Mouse (Mus musculus) left cerebral cortex, postnatal 10 days (tissue): ENCODE data around the gene Gab2. TPM values are rescaled to one million over a fixed set of nuclear protein-coding genes. Genes with fewer than 3 reads are reported as not detected.
"Not testable (repeated sequence)": the region's sequence is repeated elsewhere in the genome, so short reads cannot be mapped to it uniquely, and the experiment has no call there.

Experiments used
- DNase-seq, 2 experiments: peaks; one replicate each; pipeline ENCODE4 v3.0.0; 2021 to 2022; ENCODE audit warnings: low spot score in 2 of 2, mixed read lengths in 1 of 2; ENCODE audit errors: extremely low spot score in 1 of 2
- intact Hi-C: fragments of 180-260 bp; cut with DNase I; formaldehyde crosslinking; loops from one replicate; pipeline ENCODE4 v1.15.1; 2025
- total RNA-seq, 2 experiments: library from RNA; stranded (reverse); gene quantifications; 2 replicates each; pipeline ENCODE4 v1.2.3; 2021

The Gab2 gene
- total RNA-seq, 2 experiments from 2014 or later, result 21.0 to 23.7 TPM

GRCm38 (mm10) chr7:97211117-97211516 is 129.7 kb downstream of the Gab2 start:
- DNase-seq, result no peak
- intact Hi-C loops, result no loop called here

GRCm38 (mm10) chr7:97223836-97224235 is 142.4 kb downstream of the Gab2 start:
- intact Hi-C loops, result no loop called here
- DNase-seq, result no peak

GRCm38 (mm10) chr7:97245261-97245949 is 164.0 kb downstream of the Gab2 start:
- intact Hi-C loops, result no loop called here
- DNase-seq, result no peak

- intact Hi-C loops, DNase-seq: not testable (repeated sequence)
Measured at GRCm38 (mm10) chr7:97245950-97246578, 164.7 kb downstream of the Gab2 start.

DNA sequence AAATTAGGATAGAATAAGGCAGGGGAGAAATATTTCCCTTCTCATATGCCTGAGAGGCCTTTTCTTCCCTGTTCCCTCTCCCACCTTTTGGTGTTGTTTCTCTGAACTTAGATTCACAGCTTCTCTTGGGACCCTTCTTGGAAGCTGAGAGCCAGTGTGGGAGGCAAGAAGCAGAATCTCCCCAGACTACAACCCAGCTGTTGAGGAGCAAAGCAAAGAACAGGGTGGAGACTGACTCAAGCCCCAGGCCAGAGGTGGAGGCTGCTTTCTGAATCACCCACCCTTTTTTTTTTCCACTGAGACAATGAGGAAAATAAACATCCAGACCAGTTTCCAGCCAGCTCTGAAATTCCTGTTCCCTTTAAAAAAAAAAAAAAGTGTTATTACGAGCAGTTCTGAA is 166.3 kb downstream of the Gab2 start:
- intact Hi-C loops, result no loop called here
- peak in 1 of 2 experiments; percentile 29 for DNase-seq

DNA sequence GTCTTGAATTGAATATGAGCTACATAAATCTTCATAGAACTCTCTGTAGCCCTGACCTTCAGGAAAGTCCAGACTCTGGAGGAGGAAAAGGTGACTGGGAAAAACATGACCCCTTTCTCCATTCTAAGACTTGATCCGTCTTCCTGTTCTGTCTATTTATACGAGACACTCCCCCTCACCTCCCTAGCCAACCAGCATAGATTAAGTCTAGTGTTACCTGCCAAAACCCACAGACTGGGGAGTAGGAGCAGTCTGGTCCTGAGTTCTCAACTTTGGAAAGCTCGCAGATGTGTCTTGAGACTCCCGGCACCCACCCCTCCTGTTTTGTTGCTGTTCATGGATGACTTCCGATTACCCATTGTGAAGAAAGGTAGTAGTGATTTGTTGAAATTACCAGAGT is 166.8 kb downstream of the Gab2 start:
- DNase-seq, result no peak
- intact Hi-C loops, result no loop called here

DNA sequence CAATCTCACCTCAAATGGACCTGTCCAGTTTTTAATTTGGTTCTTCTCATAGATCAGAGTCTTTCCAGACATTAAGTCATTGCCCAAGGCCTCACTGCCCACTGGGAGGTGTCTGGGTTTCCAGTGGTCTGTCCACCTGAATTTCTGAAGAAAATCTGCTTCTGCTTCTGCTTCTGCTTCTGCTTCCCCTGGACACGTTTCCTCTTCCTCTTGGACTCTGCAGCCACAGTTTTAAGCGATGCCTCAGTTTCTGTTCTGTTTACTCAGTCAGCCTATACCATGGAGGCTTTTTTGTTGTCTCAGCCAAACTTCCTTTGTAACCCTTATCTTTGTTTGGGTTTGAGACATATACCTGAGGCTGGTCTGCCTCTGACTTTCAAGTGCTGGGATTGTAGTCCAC is 170.3 kb downstream of the Gab2 start:
- intact Hi-C loops, result no loop called here
- DNase-seq, result no peak

DNA sequence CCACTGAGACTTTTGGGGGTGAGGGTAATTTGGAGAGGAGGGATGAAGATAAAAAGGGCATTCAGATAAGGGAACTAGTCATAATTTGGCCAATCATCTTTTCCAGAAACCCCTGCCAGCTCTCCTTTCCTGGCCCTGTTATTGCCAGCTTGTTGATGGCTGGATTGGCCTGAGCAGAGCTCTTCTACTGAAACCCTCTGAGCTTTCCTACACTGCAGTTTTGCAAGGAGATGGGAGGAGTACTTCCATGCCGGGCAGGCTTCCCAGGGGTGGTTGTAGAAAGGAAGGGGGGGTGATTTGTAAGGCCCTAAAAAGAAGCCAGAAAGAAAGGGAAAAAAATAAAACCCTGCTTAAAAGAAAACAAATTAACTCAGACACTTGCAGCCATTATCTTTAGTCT is 181.2 kb downstream of the Gab2 start:
- intact Hi-C loops, result no loop called here
- DNase-seq, result no peak

GRCm38 (mm10) chr7:97270367-97270766 is 189.0 kb downstream of the Gab2 start:
- no peak for DNase-seq
- intact Hi-C loops, result no loop called here

DNA sequence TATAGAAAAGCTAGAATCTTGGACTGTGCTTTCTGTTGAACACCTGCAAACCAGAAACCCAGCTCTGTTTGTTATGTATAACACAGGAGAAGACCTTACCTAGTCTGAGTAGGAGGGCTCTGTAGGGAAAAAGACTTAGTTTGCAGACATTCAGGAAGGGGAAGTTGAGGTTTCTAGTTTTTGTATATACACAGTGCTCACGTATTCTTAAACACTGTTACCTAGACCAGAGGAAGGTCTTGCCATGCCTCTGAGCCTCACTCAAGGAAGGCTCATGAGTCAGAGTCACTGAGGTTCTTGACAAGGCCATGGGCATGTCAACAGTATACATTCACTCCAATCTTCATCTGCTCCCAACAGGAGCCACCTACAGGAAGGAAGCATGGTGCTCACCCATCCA is 189.7 kb downstream of the Gab2 start:
- intact Hi-C loops, result no loop called here
- no peak for DNase-seq

GRCm38 (mm10) chr7:97296986-97297385 is 215.6 kb downstream of the Gab2 start:
- intact Hi-C loops, result loop anchor here (1.0 kb wide), 1 partner anchor 216 kb away; the partner anchor contains the start of gene Gab2
- DNase-seq, result no peak

DNA sequence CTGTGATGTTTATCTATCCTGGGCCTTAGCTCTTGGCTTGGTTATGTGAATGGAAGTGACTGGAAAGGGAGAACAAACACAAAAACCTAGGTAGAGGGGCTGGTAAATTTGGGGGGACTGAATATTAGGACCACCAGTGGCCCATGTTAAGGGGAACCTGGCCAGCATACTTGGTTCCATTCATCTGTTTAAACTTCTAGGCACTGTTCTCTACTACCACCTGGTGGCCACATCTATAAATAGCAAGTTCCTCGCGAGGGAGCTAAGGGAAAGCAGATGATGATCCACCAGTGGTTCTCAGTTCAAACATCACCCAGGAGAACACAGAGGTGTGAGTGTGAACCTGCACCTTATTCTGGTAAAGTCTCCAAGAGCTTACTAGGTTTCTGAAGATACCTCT is 216.1 kb downstream of the Gab2 start:
- intact Hi-C loops, result loop anchor here (1.0 kb wide), 1 partner anchor 216 kb away; the partner anchor contains the start of gene Gab2
- peak; percentile 51 to 70 for DNase-seq

- no peak for DNase-seq
- intact Hi-C loops, result loop anchor here (2.0 kb wide), 1 partner anchor 327 kb away; no protein-coding TSS in a partner anchor
Measured at GRCm38 (mm10) chr7:97298279-97298678, 216.9 kb downstream of the Gab2 start.

DNA sequence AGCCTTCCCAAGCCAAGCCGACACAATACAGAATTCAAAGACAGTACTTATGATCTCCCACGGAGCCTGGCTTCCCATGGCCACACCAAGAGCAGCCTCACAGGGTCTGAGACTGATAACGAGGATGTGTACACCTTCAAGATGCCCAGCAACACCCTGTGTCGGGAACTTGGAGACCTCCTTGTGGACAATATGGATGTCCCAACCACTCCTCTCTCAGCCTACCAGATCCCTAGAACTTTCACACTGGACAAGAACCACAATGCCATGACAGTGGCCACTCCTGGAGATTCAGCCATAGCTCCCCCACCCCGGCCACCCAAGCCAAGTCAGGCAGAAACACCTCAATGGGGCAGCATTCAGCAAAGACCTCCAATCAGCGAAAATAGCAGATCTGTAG is 217.6 kb downstream of the Gab2 start:
- no peak for DNase-seq
- intact Hi-C loops, result loop anchor here (2.0 kb wide), 1 partner anchor 328 kb away; no protein-coding TSS in a partner anchor

DNA sequence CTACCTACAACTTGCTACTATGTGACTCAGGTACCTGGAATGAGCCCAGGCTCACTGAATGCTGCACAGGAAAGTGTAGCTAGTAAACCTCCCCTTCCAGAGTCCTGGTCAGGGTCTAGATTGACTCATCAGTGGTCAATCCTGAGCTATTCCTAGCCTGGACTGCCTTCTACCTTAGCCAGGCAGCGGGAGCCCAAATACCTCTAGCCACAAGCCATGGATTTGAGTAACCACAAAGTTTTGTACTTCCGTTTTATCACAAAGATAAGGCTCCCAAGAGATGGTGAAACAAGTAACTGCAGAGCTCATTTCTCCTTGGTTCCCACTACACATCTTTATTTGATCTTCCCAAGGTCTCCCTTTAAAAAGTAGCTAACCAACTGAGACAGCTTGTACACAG is 219.5 kb downstream of the Gab2 start:
- intact Hi-C loops, result no loop called here
- DNase-seq, result no peak

- DNase-seq, result no peak
- intact Hi-C loops, result no loop called here
Measured at GRCm38 (mm10) chr7:97301321-97301720, 219.9 kb downstream of the Gab2 start.

- intact Hi-C loops, result no loop called here
Measured at GRCm38 (mm10) chr7:97302261-97302660, 220.9 kb downstream of the Gab2 start.

DNA sequence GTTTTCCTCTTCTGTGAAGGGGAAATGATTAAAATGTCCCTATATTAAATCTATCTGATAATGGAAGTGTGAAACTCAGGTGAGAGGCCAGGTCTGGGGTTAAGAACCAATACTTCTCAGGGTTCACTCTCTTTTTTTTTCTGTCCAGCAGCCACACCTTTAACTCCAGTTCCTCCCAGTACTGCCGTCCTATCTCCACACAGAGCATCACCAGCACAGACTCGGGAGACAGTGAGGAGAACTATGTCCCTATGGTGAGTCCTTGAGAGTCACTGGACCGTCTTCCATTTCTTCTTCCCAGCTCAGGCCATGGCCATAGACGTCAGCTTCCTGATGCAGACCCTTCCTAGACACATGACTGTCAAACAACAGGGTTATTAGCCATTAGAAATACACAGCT is 221.5 kb downstream of the Gab2 start:
- intact Hi-C loops, result no loop called here
- DNase-seq, result no peak

More at GRCm38 (mm10) chr7:97302261-97302660, 220.9 kb downstream of the Gab2 start:
- DNase-seq, result no peak

DNA sequence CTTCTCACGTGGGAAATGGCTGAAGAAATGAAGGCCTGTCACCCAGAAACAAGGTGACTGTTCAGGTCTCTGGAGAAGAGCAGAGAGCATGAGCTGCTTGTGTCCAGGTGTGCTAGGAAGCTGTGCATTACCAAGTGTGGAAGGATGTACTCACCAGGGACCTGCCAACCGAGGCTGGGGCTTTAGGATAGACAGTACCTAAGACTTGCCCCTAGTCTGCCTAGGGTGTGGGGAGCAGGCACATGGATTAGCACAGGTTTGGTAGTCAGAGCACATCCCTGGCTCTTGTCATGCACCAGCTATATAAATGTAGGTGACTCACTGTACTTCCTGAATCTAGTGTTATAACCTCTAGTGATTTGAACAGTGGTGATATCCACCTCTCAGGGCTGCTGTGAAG is 222.2 kb downstream of the Gab2 start:
- DNase-seq, result no peak

GRCm38 (mm10) chr7:97304471-97304870 is 223.1 kb downstream of the Gab2 start:
- DNase-seq, result no peak
- intact Hi-C loops, result no loop called here

More for the DNA sequence above, 222.2 kb downstream of the Gab2 start:
- intact Hi-C loops, result no loop called here
